Mouse (Mus musculus) urinary bladder, adult 18-20 months (tissue): ENCODE measurements at regions not wholly inside any gene's neighbourhood (a gene's known extent, or its start where the extent isn't known, plus 50 kb on each side); places are given as distances from the start of the nearest gene placed in this dataset.
"Not testable (repeated sequence)": the region's sequence is repeated elsewhere in the genome, so short reads cannot be mapped to it uniquely, and the experiment has no call there.

Experiments used
- DNase-seq, 2 experiments: peaks; one replicate each; pipeline ENCODE4 v3.0.0; 2022; ENCODE audit warnings: low spot score in 2 of 2, mixed read lengths in 2 of 2

GRCm38 (mm10) chr17:59179018-59179417 is 165.8 kb upstream of the Nudt12 start:
- DNase-seq = no peak

- no peak for DNase-seq
Measured at GRCm38 (mm10) chr17:59156345-59156744, 143.2 kb upstream of the Nudt12 start.

GRCm38 (mm10) chr17:59143760-59144157 is 130.6 kb upstream of the Nudt12 start:
- DNase-seq = no peak

- DNase-seq = no peak
Measured at GRCm38 (mm10) chr17:59142995-59143759, 130.0 kb upstream of the Nudt12 start.

- DNase-seq = no peak
Measured at GRCm38 (mm10) chr17:59138791-59139190, 125.6 kb upstream of the Nudt12 start.

GRCm38 (mm10) chr17:59099376-59099775 is 86.2 kb upstream of the Nudt12 start:
- peak; percentile 8 to 35 for DNase-seq

- not testable (repeated sequence) for DNase-seq
Measured at GRCm38 (mm10) chr17:59076846-59077245, 63.7 kb upstream of the Nudt12 start.

- DNase-seq = not testable (repeated sequence)
Measured at GRCm38 (mm10) chr17:59076361-59076760, 63.2 kb upstream of the Nudt12 start.
